Mouse (Mus musculus): ENCODE data around the gene Oard1.

The Oard1 gene

GRCm38 (mm10) chr17:48436487-48436886, 26.7 kb downstream of the Oard1 start:
- CTCF ChIA-PET: no interaction called here

DNA sequence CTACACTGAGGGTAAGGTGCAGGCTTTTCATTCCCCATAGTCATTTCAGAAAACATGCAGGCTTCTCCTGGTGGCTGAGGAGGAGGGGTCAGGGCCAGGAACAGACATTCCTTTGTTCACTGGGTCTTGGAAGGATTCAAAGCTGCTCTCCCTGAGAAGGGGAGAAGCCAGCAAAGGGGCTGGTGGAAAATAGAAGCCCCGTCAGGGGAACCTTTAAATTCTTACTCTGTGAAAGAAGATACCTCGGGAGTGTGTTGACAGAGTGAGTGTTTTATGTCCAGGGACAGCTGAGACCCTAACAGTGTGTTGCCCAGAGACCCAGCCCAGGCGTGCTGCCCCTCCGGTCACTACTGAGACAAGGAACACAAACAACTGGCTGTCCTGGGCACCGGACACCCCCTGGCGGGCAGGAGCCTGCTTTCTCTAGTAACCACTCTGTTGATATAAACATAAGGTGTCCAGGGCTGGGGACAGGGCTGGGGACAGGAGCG, 27.7 kb downstream of the Oard1 start:
- CTCF ChIA-PET: no interaction called here

- CTCF ChIA-PET: interaction anchor here (0.7 kb wide), 1 partner anchor 160 kb away, joined by 7 read pairs; no protein-coding TSS in a partner anchor
These were observed 33.1 kb downstream of the Oard1 start for GRCm38 (mm10) chr17:48442745-48443457.

GRCm38 (mm10) chr17:48443542-48444145, 33.8 kb downstream of the Oard1 start:
- CTCF ChIA-PET: interaction anchor here (0.7 kb wide), 1 partner anchor 161 kb away, joined by 7 read pairs; no protein-coding TSS in a partner anchor

- CTCF ChIA-PET: no interaction called here
These were observed 37.9 kb downstream of the Oard1 start for GRCm38 (mm10) chr17:48447675-48448074.

- CTCF ChIA-PET: interaction anchor here (0.7 kb wide), 1 partner anchor 178 kb away, joined by 3 read pairs; no protein-coding TSS in a partner anchor
These were observed 41.0 kb downstream of the Oard1 start for GRCm38 (mm10) chr17:48450666-48451352.

GRCm38 (mm10) chr17:48451353-48451675, 41.5 kb downstream of the Oard1 start, which contains the start of gene Tspo2:
TSS of gene Tspo2 (minus strand) at chr17:48451522.
- CTCF ChIA-PET: no interaction called here

DNA sequence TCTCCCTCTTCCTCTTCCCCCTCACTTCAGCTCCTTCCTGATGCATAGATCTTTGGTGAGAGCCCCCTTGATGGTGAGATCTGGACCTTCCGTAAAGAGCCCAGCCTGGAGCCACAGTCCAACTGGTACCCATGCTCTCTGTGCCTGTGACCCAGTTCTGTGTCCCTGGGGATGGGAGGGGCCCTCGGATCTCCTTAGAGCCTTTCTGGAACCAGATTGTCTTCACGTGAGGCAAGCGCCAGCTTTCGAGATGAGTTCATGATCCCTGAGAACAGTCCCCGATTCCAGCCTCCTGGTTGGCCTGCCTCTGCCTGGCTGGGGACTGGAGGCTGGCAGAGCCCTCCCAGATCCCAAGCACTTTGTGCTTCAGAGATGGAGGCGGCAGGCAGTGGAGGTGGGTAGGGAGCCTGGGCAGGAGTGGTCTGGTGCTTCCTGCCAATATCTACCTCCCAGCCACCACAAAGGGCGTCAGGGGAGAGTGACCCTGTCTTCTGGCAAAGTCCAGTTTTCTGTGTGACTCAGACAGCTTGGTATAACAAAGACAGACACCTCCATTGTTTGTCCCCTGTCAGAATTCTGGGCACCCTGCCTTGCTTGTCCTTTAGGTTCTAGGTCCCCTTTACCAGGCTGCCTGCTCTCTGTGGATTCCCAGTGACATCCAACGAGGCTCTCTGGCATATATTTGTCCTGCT, 42.1 kb downstream of the Oard1 start:
- CTCF ChIA-PET: interaction anchor here (0.6 to 0.7 kb wide), 2 partner anchors 11 to 12 kb away, joined by 3 read pairs; no protein-coding TSS in a partner anchor

DNA sequence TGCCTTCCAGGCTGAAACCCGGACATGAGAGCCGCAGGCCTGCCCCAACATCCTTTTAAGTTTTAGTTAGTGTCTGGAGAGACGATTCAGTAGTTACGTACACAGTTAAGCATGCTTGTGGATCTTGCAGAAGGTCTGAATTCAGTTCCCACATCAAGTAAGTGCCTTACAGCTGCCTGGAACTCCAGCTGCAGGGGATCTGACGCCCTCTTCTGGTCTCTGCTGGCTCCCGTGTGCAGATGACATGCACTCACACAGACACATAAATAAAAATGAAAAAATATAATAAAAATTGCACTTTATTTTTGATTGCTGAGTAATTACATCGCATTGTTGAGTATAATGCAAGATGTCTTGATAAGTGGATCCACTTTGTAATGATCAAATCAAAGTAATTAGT, 43.7 kb downstream of the Oard1 start:
- CTCF ChIA-PET: no interaction called here

- CTCF ChIA-PET: no interaction called here
These were observed 44.4 kb downstream of the Oard1 start for GRCm38 (mm10) chr17:48454190-48454589.

DNA sequence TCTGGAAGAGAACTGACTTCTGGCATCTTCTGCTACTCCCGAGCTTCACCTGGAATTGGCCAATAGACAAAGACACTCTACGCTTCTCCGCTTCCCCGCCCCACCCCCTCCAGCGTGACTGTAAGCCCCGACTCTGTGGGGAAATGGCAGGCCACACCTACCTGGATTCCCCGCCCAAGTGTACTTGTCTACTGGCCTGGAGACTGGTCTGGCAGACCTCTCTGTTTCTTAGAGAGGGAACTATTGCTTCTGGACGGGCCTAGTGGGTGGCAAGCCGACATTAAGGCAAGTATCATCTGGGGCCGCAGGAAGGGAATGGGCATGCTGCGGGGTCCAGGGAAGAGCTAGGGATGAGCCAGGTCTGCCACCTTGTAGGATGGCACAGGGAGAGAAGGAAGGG, 44.9 kb downstream of the Oard1 start, which contains the start of gene Unc5cl:
Gene Unc5cl, plus strand, starts transcription at position 214 of the 400 bp plus-strand sequence.
- CTCF ChIA-PET: no interaction called here

DNA sequence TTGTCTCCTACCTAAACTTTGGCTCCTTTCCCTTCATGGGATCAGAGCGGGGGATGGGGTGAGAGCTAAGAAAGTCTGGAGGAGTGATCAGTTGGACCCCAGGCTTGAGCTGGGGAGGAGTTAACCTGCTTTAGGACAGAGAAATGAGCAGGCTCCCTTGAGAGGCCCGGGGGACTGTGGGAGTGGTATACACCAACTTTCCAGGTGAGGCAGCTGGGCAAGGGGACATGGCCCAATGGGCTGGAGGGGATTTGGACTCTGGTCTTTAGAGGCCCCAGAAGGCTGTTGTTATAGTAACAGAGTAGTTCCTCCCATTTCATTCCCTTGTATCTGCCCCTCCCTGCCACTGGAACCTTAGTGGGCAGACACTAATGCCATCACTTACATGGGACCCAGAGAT, 46.1 kb downstream of the Oard1 start:
- CTCF ChIA-PET: no interaction called here

GRCm38 (mm10) chr17:48457971-48458653, 48.3 kb downstream of the Oard1 start:
- CTCF ChIA-PET: no interaction called here

DNA sequence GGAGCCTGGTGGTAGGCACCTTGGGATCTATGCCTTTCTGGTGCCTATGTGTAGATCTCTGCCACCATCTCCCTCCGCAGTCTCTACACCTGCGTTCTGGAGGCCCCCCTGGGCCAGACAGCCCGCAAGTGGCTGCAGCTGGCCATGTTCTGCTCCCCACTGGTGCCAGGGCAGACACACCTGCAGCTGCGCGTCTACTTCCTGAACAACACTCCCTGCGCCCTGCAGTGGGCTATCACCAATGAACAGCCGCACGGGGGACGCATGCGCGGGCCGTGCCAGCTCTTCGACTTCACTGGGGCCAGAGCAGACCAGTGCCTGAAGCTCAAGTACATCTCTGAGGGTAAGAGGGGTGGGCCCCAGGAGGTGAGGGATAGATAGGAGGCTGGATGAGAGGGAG, 52.3 kb downstream of the Oard1 start:
- CTCF ChIA-PET: no interaction called here

DNA sequence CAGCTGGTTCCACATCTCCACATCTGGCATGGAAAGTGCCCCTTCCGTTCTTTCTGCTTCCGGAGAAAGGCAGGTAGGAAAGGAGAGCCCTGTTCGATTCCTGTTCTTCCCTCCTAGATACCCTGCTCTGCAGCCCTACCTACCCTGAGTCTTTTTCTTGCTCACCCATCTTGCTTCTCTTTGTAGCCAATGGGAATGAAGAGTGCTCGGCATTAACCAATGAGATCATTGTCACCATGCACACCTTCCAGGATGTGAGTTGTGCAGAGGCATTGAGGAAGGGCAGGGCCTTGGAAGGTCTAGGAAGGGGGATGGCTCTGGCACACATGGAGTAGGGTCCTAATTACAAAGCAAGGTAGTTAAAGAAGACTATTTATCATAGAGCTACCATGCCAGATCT, 53.6 kb downstream of the Oard1 start:
- CTCF ChIA-PET: interaction anchor here (0.5 to 0.7 kb wide), 2 partner anchors 11 to 1156 kb away, joined by 3 read pairs; no protein-coding TSS in a partner anchor

Data from spleen, embryonic (tissue).